25 mouse cellular contexts compared by ENCODE assay signal in the genomic region with DNA sequence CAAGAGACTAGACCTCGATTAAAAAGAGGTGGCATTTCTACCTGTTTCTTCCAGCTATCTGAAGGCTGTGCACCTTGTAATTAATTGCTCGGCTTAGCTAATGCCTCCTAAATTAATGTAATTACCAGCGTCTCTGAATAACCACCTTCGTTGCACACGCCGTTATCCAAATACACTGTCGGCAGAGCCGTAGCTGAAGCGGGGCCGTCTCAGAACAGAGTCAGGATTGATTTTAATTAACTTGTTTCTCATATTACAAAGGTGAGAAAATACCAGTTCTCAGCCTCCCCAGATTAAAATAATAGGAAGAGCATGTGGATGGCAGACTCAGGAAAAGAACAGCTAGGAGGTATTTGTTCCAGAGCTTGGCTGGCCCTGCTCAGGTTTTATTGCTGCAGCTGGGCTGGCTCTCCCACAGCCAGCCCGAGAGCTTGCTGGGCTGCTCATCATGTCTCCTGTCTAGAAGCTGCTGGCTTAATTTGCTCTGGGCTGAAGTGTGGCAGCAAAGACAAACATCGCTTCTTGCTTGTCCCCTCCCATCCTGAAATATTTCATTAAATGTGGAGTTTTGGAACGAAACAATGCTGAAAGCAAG.
DNase-seq lines count a peak whose midpoint lies in the region; ATAC-seq and TF ChIP-seq lines count a peak whose summit lies in the region.
"Had no signal": no experiment of that assay in that cellular context is flagged by ENCODE, and none has a peak within 500 bp of the region (broad histone marks: within the 10 kb centered on the region; RNA-seq: fewer than 3 reads in every experiment).

No protein-coding gene starts in this region.

- no peak overlapping the region for H3K4me3 ChIP-seq in hindbrain, embryonic 15.5 days
- no peak overlapping the region for H3K4me3 ChIP-seq in hindbrain, embryonic 16.5 days (ENCODE audit: low read length)
- no peak overlapping the region for H3K4me3 ChIP-seq in lung, embryonic 14.5 days (ENCODE audit: low read depth, low read length)
- H3K4me3 ChIP-seq in lung, adult 2 months (replicated peaks; ENCODE audit: extremely low read depth, low read depth, low read length), result no peak overlapping the region
- H3K4me3 ChIP-seq: forebrain, embryonic 15.5 days; hindbrain, embryonic 12.5 days; layer of hippocampus, adult 2 months had no signal

- no peak for TF ChIP-seq POLR2A in lung, adult 2 months (IDR thresholded peaks at IDR 0.05; ENCODE audit: borderline replicate concordance, extremely low read depth, low read depth, low read length)

- no peak for ATAC-seq in hindbrain, embryonic 15.5 days (ENCODE audit: low FRiP score, low read depth)
- ATAC-seq in hindbrain, embryonic 16.5 days, result no peak
- ATAC-seq in lung, embryonic 14.5 days (ENCODE audit: insufficient read depth), result no peak
- no peak for ATAC-seq in frontal cortex, adult (ENCODE audit: low TSS enrichment)
- ATAC-seq: forebrain, embryonic 15.5 days; intestine, postnatal 0 days; lung, postnatal 0 days had no signal

- 0 out of 2 replicates have a peak, but pooled peaks cover 4% of the 10 kb centered on the region for H3K4me1 ChIP-seq in hindbrain, embryonic 15.5 days (replicated peaks)
- H3K4me1 ChIP-seq in hindbrain, embryonic 16.5 days (ENCODE audit: control insufficient read depth, insufficient read depth, low read depth, low read length), result no peaks in the 10 kb centered on the region
- H3K4me1 ChIP-seq in lung, embryonic 14.5 days (ENCODE audit: insufficient read depth), result no peaks in the 10 kb centered on the region
- no peaks in the 10 kb centered on the region for H3K4me1 ChIP-seq in lung, adult 2 months (ENCODE audit: control insufficient read depth, insufficient read depth, low read length)
- H3K4me1 ChIP-seq: forebrain, embryonic 15.5 days; hindbrain, embryonic 12.5 days had no signal

- TF ChIP-seq CTCF in lung, embryonic 14.5 days (IDR thresholded peaks at IDR 0.05; ENCODE audit: low read depth), result no peak
- no peak for TF ChIP-seq CTCF in lung, adult 2 months (IDR thresholded peaks at IDR 0.05; ENCODE audit: insufficient read depth, low read length)

- peak; percentile 8 for DNase-seq in lung, embryonic 14.5 days
- DNase-seq in lung, adult 2 months, result no peak
- peak; percentile 39 for DNase-seq in forelimb bud, embryonic 11.5 days (ENCODE audit: low read depth, low spot score)
- no peak for DNase-seq in heart, adult 11 months
- DNase-seq: adrenal gland, postnatal 25 days; cerebellum, adult 18-20 months; cerebellum, postnatal 25 days; heart, postnatal 10 days; layer of hippocampus, postnatal 36 days; left cerebral cortex, postnatal 4 days; right cerebral cortex, postnatal 14 days; spleen, adult 18-20 months; thymus, postnatal 25 days had no signal

- no peaks in the 10 kb centered on the region for H3K27me3 ChIP-seq in hindbrain, embryonic 15.5 days
- no peaks in the 10 kb centered on the region for H3K27me3 ChIP-seq in hindbrain, embryonic 16.5 days (replicated peaks; ENCODE audit: control insufficient read depth, insufficient read depth, low read length)
- no peaks in the 10 kb centered on the region for H3K27me3 ChIP-seq in lung, embryonic 14.5 days (ENCODE audit: insufficient read depth, low read length)
- H3K27me3 ChIP-seq: CH12.LX; forebrain, embryonic 15.5 days had no signal

- H3K36me3 ChIP-seq in hindbrain, embryonic 15.5 days, result no peaks in the 10 kb centered on the region
- no peaks in the 10 kb centered on the region for H3K36me3 ChIP-seq in hindbrain, embryonic 16.5 days (ENCODE audit: control insufficient read depth, insufficient read depth, low read length)
- no peaks in the 10 kb centered on the region for H3K36me3 ChIP-seq in lung, embryonic 14.5 days (ENCODE audit: insufficient read depth)
- H3K36me3 ChIP-seq: forebrain, embryonic 15.5 days; hindbrain, embryonic 12.5 days had no signal

- peak overlapping the region; percentile 32; the same call in 1 of the 2 replicates for H3K27ac ChIP-seq in hindbrain, embryonic 15.5 days (replicated peaks)
- no peak overlapping the region for H3K27ac ChIP-seq in hindbrain, embryonic 16.5 days (ENCODE audit: low read depth, low read length)
- H3K27ac ChIP-seq in lung, embryonic 14.5 days (ENCODE audit: low read depth), result no peak overlapping the region
- H3K27ac ChIP-seq: forebrain, embryonic 15.5 days; hindbrain, embryonic 12.5 days; layer of hippocampus, adult 2 months; liver, embryonic 14.5 days had no signal

- no peak overlapping the region for H3K4me2 ChIP-seq in hindbrain, embryonic 15.5 days
- no peak overlapping the region for H3K4me2 ChIP-seq in hindbrain, embryonic 16.5 days (ENCODE audit: low read length)
- no peak overlapping the region for H3K4me2 ChIP-seq in lung, embryonic 14.5 days
- H3K4me2 ChIP-seq: forebrain, embryonic 15.5 days; heart, embryonic 11.5 days; hindbrain, embryonic 12.5 days; midbrain, embryonic 11.5 days had no signal

- 60% methylated on average over 13 of the region's 13 CpGs for WGBS in hindbrain, embryonic 15.5 days
- 71% methylated on average over 13 of the region's 13 CpGs for WGBS in hindbrain, embryonic 16.5 days
- 78% methylated on average over 13 of the region's 13 CpGs for WGBS in lung, embryonic 14.5 days
- 84% methylated on average over 13 of the region's 13 CpGs for WGBS in lung, adult 2 months

- no peak overlapping the region for H3K9ac ChIP-seq in hindbrain, embryonic 15.5 days
- no peak overlapping the region for H3K9ac ChIP-seq in hindbrain, embryonic 16.5 days (ENCODE audit: low read depth, low read length)
- no peak overlapping the region for H3K9ac ChIP-seq in lung, embryonic 14.5 days
- H3K9ac ChIP-seq: forebrain, embryonic 15.5 days; hindbrain, embryonic 12.5 days; liver, embryonic 14.5 days had no signal

- H3K9me3 ChIP-seq in hindbrain, embryonic 15.5 days, result no peaks in the 10 kb centered on the region
- H3K9me3 ChIP-seq in hindbrain, embryonic 16.5 days (ENCODE audit: control insufficient read depth, low read length), result no peaks in the 10 kb centered on the region
- H3K9me3 ChIP-seq in lung, embryonic 14.5 days (ENCODE audit: low read depth, low read length), result no peaks in the 10 kb centered on the region
- H3K9me3 ChIP-seq: forebrain, embryonic 15.5 days had no signal

Comparison
In these comparisons a context has a peak if more than half of its experiments do, and no peak if none do; other contexts are left out.
1. DNase-seq: peak in lung, embryonic 14.5 days (single experiment) and forelimb bud, embryonic 11.5 days (single experiment); none in lung, adult 2 months (single experiment) and heart, adult 11 months (single experiment).